Comparison of ENCODE assay signal across 8 mouse cellular contexts in genomic region chr5:140197705-140198104, GRCm38 (mm10).
A peak's percentile ranks its signal among the peaks of the same experiment; 100 is the strongest.
DNase-seq lines count a peak whose midpoint lies in the region; ATAC-seq and TF ChIP-seq lines count a peak whose summit lies in the region.

No protein-coding gene starts in this region.

- peak; percentile 66 for DNase-seq in T-cell, adult 2 months (ENCODE audit: low spot score)
- DNase-seq in cerebellum, postnatal 36 days, result peak; percentile 73 to 78
- peak; percentile 71 to 75 for DNase-seq in heart, adult 2 months
- peak; percentile 61 for DNase-seq in large intestine, adult 2 months (ENCODE audit: low read depth, low spot score)
- DNase-seq in lung, postnatal 0 days (ENCODE audit: low spot score), result peak; percentile 62
- peak; percentile 66 for DNase-seq in right cerebral cortex, postnatal 25 days
- DNase-seq in urinary bladder, postnatal 36 days (ENCODE audit: low spot score in 2 of 2), result peak; percentile 74 to 78

- H3K4me3 ChIP-seq in C2C12 (ENCODE audit: insufficient read depth, poor library complexity, severe bottlenecking), result no peak overlapping the region
- no peak overlapping the region for H3K4me3 ChIP-seq in heart, adult 2 months
- H3K4me3 ChIP-seq in lung, postnatal 0 days (ENCODE audit: low read depth, low read length), result no peak overlapping the region

- H3K27me3 ChIP-seq in C2C12 (ENCODE audit: control insufficient read depth, insufficient read depth, insufficient read length), result no peaks in the 10 kb centered on the region
- no peaks in the 10 kb centered on the region for H3K27me3 ChIP-seq in heart, adult 2 months (ENCODE audit: control insufficient read depth, insufficient read depth, low read length)
- no peaks in the 10 kb centered on the region for H3K27me3 ChIP-seq in lung, postnatal 0 days (replicated peaks; ENCODE audit: insufficient read depth, low read length)

- ATAC-seq in lung, postnatal 0 days, result peak; percentile 33; the same call in 1 of the 2 replicates

- no peaks in the 10 kb centered on the region for H3K9me3 ChIP-seq in lung, postnatal 0 days (ENCODE audit: low read length)

- H3K79me3 ChIP-seq in C2C12 (ENCODE audit: low read depth), result no peaks in the 10 kb centered on the region

- no peak overlapping the region for H3K27ac ChIP-seq in heart, adult 2 months
- H3K27ac ChIP-seq in lung, postnatal 0 days (ENCODE audit: low read length), result no peak overlapping the region

- H3K4me2 ChIP-seq in lung, postnatal 0 days (replicated peaks; ENCODE audit: low read depth, low read length), result no peak overlapping the region

- peak; percentile 35 for TF ChIP-seq CTCF in C2C12 (IDR thresholded peaks at IDR 0.05; ENCODE audit: control insufficient read depth, insufficient read depth, insufficient read length)
- peak; percentile 89 for TF ChIP-seq CTCF in heart, adult 2 months (IDR thresholded peaks at IDR 0.05)
- TF ChIP-seq CTCF in lung, postnatal 0 days (IDR thresholded peaks at IDR 0.05), result peak; percentile 85

- H3K4me1 ChIP-seq in heart, adult 2 months (ENCODE audit: control insufficient read depth, insufficient read depth, low read length), result peaks cover 1% of the 10 kb centered on the region; the same call in 1 of the 2 replicates
- H3K4me1 ChIP-seq in lung, postnatal 0 days (ENCODE audit: insufficient read depth, low read depth, low read length), result no peaks in the 10 kb centered on the region

- H3ac ChIP-seq in C2C12 (ENCODE audit: control insufficient read depth, insufficient read length, low read depth), result no peak overlapping the region

- TF ChIP-seq POLR2A in heart, adult 2 months (IDR thresholded peaks at IDR 0.05; ENCODE audit: insufficient read depth, low read depth, low read length), result no peak

- H3K79me2 ChIP-seq in C2C12 (ENCODE audit: control insufficient read depth, insufficient read depth), result no peaks in the 10 kb centered on the region
- no peaks in the 10 kb centered on the region for H3K79me2 ChIP-seq in heart, adult 2 months (replicated peaks; ENCODE audit: control insufficient read depth, insufficient read depth, low read length)

- no peak overlapping the region for H3K9ac ChIP-seq in heart, adult 2 months (ENCODE audit: low read depth, low read length)
- H3K9ac ChIP-seq in lung, postnatal 0 days (replicated peaks; ENCODE audit: low read depth), result no peak overlapping the region

- TF ChIP-seq EP300 in heart, adult 2 months (IDR thresholded peaks at IDR 0.05; ENCODE audit: insufficient read depth, low read depth, low read length), result no peak
- no peak for TF ChIP-seq EP300 in lung, postnatal 0 days (IDR thresholded peaks at IDR 0.05)

- intact Hi-C loops in heart, adult 2 months (cut with DNase I), result loop anchor here (2.0 to 5.0 kb wide), 4 partner anchors 55 to 690 kb away; no protein-coding TSS in a partner anchor

- H3K36me3 ChIP-seq in C2C12 (ENCODE audit: control insufficient read depth, insufficient read depth), result peaks cover 5% of the 10 kb centered on the region
- H3K36me3 ChIP-seq in heart, adult 2 months (ENCODE audit: control insufficient read depth, insufficient read depth, low read length), result no peaks in the 10 kb centered on the region
- H3K36me3 ChIP-seq in lung, postnatal 0 days (ENCODE audit: insufficient read depth, low read length), result no peaks in the 10 kb centered on the region

- WGBS in heart, adult 2 months, result 32% methylated on average over 4 of the region's 4 CpGs
- WGBS in large intestine, adult 2 months, result 22% methylated on average over 4 of the region's 4 CpGs
- WGBS in lung, postnatal 0 days, result 27% methylated on average over 4 of the region's 4 CpGs

TF ChIP-seq in C2C12, 6 proteins besides CTCF, POLR2A, EP300 and RAD21:
- TF ChIP-seq FOSL1 (IDR thresholded peaks at IDR 0.05; ENCODE audit: insufficient read depth, low read length, poor library complexity, severe bottlenecking) (no peak), USF1 (IDR thresholded peaks at IDR 0.05; ENCODE audit: low read depth) (no peak), MAX (IDR thresholded peaks at IDR 0.05) (no peak), CEBPB (IDR thresholded peaks at IDR 0.05; ENCODE audit: low read depth) (no peak), MYOG (IDR thresholded peaks at IDR 0.05; ENCODE audit: control insufficient read depth, extremely low read depth, insufficient read length) (no peak), MYOD1 (IDR thresholded peaks at IDR 0.05; ENCODE audit: control insufficient read depth, insufficient read length, low read depth) (no peak)

Comparison
In these comparisons a context has a peak if more than half of its experiments do, and no peak if none do; other contexts are left out.
1. CTCF ChIP-seq: peak in every context shown above with its lines; median percentile 89 in heart, adult 2 months; 85 in lung, postnatal 0 days; 35 in C2C12.